Mouse (Mus musculus) small intestine, adult 2 months (tissue): ENCODE measurements around the gene Hdac9.

Source experiments
- CTCF ChIP-seq: fragments of 200-500 bp; IDR thresholded peaks from 2 replicates; pipeline ENCODE4 v1.5.1; 2012; ENCODE audit warnings: low read depth, mild to moderate bottlenecking, control low read depth, inconsistent platforms, low read length, moderate library complexity, mixed read lengths; ENCODE audit not compliant: insufficient replicate concordance, insufficient read length; ENCODE audit errors: extremely low read depth
- POLR2A ChIP-seq: fragments of 200-500 bp; IDR thresholded peaks from 2 replicates; pipeline ENCODE4 v1.6.1; 2012; ENCODE audit warnings: low read depth, mild to moderate bottlenecking, control low read depth, inconsistent platforms, low read length, moderate library complexity

DNA sequence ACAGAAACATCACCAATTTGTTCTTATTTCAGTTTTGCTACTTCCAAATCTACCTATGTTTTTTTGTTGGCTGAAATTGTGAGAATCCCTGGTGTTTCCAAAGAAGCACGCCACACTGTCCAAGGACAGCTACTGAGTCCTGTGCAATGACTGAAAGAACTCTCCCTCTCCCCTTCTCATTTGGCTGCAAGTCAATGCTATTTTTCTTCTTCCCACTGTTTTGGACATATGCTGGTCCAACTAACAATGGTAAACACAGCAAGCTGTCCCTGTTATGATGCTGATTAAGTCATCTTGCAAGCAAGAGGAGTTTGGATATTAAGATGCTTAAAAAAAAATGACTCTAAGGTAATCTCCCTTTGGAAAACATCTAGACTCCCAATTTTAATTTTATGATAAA is 455.2 kb downstream of the Hdac9 start:
- TF ChIP-seq CTCF = no peak
- TF ChIP-seq POLR2A = no peak
